Mouse (Mus musculus) urinary bladder, postnatal 36 days (tissue): ENCODE results near the gene Hist1h3g.
"Not testable (repeated sequence)": the region's sequence is repeated elsewhere in the genome, so short reads cannot be mapped to it uniquely, and the experiment has no call there.

ENCODE experiments used
- DNase-seq, 2 experiments: peaks; one replicate each; pipeline ENCODE4 v3.0.0; 2022; ENCODE audit warnings: low spot score in 2 of 2, mixed read lengths in 1 of 2

Hist1h3g gene

DNA sequence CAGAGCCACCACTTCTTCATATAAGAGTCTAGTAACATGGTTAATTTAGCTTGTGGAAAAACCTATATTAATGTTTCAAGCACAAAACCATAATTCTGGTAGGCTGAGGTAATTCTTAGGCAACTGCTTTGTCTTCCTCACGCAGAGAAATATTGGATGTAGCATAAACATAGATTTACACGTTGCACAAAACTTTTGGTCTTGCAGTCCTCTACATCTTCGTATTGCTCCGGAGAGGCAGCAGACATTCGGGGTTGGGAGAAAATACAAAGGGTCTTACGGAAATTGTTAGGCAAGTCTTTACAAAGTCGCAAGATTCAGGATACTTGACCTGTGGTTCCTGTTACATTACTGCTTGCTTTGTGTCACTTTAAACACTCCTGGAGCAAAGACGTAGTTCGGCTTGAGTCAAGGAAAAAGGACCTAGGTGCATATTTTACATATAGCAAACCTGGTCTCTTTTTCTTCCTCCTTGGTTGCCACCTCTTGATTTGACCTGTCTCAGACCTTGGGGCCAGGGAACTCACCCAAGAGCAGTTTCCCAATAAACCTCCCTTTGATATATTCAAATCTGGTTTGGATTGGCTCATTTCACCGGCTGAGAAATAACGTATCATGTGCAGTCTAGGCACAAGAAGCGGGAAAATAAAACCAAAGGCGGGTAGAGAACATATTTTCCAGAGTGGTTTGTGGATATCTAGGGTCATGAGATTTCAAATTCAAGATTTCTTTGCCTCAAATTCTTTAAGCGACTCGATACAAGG lies 672 bp upstream of the Hist1h3g start:
- DNase-seq, result no peak

DNA sequence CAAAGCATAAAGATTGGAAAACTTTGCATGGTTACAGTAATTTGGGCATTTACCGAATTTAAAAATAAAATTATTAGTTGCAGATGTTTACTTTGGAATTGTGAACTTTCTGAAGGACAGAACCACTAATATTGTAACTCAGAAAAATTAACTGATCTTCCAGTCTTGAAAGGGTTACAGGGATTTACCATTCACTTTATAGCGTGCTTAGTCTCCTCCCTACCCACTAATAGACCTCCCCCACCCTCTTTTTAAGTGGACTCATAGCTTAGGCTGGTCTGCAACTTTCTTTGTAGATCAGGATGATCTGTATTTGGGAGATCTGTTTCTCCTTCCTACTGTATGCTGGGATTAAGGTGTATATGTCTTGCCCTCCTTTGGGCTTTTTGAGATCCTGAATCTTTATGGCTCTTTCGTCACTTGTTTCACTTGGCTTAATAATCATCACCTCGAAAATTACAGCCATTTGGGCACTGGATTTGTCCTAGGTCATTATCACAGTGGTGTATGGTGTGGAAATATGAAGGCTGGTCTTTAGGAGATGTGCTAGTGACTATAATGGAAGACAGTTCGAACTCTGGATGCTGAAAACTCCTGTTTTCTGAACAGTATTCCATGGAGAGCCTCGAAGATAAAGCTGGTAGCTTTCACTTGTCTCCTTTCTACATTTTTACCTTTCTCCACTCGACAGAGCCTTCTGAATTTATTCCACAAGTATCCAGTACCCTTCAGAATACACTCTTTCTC lies 1.0 kb downstream of the Hist1h3g start:
- DNase-seq, result no peak

DNA sequence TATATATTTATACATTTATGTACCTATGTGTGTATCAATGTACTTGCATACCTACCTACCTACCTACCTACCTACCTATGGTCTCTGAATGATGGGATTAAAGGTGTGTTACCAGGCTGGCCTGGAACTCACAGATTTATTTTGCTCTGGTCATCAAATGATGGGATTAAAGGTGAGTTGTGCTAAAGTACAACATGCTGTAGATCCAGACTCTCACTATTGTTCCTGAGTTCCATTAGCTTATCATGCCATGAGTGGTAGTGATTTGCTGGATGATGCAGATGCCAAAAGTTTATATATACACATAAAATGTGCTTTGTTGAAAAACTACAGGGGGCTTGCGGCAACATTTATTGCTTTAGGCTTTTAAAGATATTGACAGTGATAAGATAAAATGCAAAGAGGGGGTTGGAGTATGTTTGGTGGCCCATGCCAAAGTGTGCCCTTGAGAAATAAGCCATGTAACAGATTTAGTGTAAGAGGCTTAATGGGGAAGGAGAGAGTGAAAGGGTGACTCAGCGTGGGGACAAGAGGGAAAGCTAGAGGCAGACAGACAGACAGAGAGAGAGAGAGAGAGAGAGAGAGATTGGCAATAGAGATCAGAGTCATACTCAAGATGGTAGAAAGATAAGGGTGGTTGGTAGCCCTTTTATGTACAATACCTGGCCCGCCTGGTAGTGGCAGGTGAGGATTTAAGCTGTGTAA lies 1.9 kb downstream of the Hist1h3g start:
- no peak for DNase-seq

DNA sequence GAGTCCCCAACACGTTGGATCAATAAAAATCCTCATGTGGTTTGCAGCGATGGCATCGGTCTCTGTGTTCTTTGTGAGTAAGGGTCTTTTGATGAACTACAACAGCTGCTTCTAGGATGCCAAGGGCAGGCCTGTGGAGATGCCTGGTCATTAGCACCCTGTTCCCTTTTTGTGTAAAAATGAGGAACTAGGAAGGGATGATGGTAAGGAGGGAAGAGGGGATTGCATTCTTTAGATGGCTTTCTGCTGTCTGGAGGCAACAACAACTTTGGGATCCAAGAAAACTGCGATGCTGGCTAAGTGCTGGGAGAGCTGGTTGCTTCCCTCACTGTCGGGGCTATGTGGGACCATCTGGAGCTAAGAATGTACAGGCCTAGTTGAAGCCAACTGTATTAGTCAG lies 3.0 kb downstream of the Hist1h3g start:
- no peak for DNase-seq

DNA sequence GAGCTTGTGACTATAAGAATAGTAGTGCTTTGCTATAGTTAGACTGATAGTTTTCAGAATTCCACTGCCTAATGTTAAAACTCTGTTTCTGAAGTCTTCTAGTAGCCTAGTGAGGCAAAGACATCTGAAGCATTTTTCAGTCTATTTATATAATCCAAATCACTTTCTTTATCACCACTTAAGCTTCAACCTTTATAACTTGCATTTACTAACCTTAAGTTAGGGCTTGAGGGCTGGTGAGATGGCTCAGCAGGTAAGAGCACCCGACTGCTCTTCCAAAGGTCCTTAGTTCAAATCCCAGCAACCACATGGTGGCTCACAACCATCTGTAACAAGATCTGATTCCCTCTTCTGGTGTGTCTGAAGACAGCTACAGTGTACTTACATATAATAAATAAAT lies 4.6 kb downstream of the Hist1h3g start:
- DNase-seq, result not testable (repeated sequence)

DNA sequence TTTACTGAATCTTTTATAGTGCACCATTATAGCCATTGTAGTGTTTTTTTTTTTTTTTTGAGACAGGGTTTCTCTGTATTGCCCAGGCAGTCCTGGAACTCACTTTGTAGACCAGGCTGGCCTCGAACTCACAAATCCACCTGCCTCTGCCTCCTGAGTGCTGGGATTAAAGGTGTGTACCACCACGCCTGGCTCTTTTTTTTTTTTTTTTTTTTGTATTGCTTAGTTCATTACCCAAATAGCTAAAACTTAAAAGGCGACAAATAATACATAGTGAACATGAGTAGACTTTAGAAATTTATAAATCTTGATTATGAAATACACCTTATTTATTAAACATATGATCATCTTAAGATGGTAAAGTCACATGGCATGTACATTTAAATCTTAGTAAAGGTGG lies 6.3 kb downstream of the Hist1h3g start:
- DNase-seq, result no peak

DNA sequence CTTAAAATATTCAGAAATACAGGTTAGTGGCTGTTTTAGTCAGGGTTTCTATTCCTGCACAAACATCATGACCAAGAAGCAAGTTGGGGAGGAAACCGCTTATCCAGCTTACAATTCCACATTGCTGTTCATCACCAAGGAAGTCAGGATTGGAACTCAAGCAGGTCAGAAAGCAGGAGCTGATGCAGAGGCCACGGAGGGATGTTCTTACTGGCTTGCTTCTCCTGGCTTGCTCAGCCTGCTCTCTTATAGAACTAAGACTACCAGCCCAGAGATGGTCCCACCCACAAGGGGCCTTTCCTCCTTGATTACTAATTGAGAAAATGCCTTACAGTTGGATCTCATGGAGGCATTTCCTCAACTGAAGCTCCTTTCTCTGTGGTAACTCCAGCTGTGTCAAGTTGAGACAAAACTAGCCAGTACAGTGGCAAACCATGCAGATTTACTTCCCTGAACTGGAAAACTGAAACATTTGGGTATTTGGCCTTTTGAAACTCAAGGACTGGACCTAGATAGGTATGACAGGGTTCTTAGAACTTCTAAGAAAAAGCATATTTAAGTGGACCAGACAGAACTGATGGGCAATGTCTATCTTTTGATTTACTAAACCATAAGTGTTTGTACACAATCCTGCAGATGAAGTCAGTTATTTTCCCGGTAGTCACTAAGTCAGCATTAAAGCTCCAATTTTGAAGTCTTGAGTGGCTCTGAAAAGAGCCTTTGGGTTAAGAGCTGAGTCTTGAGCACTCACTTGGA lies 7.2 kb downstream of the Hist1h3g start:
- not testable (repeated sequence) for DNase-seq

DNA sequence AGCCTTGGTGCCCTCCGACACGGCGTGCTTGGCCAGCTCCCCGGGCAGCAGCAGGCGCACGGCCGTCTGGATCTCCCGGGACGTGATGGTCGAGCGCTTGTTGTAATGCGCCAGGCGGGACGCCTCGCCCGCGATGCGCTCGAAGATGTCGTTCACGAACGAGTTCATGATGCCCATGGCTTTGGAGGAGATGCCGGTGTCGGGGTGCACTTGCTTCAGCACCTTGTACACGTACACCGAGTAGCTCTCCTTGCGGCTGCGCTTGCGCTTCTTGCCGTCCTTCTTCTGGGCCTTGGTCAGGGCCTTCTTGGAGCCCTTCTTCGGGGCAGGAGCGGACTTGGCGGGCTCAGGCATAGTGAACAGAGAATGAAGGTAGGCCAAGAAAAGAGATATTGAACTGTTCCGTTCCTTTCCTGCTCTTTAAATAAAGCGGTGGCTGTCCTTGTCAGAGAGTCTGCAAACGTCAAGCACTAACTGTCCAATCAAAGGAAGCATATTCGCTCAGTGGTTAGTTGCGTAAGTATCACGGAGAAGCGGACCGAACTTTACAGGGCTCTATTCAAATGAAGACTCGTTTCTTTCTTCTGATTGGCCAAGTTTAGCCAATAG lies 7.9 kb downstream of the Hist1h3g start, which contains the start of gene Hist1h2bh:
Gene Hist1h2bh, minus strand, starts transcription at position 394 of the 609 bp plus-strand sequence.
- DNase-seq, result peak; percentile 45 to 57

DNA sequence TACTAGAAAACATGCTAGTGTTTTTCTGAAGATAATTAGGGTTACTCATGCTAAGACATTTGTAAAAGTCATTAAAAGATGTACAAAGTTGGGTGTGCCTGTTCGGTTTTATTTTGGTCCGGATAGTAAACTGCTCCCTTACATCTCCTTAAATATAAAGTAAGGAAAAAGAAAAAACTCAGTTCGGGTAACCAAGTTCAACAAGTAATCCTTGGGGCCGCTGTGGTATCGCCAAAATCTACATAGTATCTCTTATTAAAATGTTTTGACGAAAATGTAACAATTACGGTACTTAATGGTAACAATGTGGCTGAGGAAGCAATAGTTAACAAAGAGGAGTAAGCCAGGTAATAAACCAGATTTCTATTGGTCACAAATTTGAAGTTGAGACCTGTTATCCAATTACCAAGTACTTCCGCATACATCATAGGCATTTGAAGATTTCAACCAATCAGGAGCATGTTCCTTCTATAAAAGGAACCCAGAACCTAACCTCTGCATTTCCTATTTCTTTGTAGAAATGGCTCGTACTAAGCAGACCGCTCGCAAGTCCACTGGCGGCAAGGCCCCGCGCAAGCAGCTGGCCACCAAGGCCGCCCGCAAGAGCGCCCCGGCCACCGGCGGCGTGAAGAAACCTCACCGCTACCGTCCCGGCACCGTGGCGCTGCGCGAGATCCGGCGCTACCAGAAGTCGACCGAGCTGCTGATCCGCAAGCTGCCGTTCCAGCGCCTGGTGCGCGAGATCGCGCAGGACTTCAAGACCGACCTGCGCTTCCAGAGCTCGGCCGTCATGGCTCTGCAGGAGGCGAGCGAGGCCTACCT lies 9.0 kb downstream of the Hist1h3g start, which contains the start of gene Hist1h3f:
Gene Hist1h3f, plus strand, starts transcription at position 88 of the 822 bp plus-strand sequence.
- peak; percentile 61 to 63 for DNase-seq

DNA sequence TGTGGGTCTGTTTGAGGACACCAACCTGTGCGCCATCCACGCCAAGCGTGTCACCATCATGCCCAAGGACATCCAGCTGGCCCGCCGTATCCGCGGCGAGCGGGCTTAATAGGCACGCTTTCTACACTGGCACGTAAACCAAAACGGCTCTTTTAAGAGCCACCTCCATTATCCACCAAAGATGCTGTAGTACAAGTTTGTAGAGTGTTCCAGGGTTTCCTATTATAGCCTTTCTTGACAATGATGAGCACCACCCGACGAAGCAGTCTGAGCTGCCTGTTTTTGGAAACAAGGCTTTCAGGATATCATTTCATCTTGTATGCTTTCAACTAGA lies 9.5 kb downstream of the Hist1h3g start:
- DNase-seq, result not testable (repeated sequence)

DNA sequence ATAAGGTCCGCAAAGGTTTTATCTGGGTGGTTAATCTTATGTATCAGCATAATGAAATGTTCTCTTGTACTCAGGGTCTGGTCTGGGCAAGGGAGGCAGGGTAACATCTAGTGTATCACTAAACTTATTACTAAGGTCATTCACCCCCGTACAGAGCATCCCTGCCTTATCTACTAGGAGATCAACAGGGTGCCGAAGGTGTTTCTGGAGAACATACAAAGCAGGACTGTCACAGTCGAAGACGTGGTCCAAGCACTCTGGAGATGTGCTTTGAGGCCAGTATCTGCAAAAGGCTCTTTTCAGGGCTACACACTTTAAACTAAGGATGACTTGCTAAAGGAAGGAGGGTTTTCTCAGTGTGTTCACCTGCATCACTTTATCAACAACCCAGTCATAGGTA lies 11.5 kb downstream of the Hist1h3g start:
- no peak for DNase-seq

DNA sequence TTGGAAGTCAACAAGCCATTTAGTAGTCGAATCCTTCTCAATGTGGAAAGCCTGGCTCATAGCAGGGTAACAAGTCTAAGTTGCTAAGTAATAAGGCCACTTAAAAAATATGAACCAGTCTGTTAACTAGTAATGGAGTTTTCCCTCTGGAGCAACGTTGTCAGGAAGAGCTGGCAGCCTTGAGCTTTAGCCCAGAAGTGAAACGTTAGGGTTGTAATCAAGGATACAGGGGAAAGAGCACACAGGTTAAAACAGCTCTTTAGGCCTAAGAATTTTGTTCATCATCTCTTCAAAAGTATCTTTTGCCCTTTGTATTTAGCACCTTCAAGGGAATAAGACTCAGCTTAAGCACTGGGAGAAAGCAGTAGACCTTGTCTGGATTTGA lies 15.5 kb downstream of the Hist1h3g start:
- no peak for DNase-seq

DNA sequence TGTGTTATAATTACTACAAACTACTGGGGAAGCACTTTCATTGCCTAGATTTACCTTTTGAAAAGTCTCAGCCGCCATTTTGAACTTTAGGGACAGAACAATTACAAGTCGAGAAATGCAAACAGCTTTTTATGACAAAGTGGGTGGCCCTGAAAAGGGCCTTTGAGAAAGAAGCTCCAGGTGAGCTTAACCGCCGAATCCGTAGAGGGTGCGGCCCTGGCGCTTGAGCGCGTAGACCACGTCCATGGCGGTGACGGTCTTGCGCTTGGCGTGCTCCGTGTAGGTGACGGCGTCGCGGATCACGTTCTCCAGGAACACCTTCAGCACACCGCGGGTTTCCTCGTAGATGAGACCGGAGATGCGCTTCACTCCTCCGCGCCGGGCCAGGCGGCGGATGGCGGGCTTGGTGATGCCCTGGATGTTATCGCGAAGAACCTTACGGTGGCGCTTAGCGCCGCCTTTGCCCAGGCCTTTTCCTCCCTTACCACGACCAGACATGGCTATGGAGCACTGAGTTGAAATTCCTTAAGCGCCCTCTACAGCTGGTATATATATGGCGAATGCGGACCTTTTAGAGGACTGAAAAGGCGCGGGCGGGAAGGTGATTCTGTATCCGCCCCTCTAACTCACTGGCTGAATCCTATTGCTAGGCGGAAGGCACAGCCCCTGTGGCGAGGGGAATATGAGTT lies 16.1 kb downstream of the Hist1h3g start, which contains the start of gene Hist1h4f:
Gene Hist1h4f, minus strand, starts transcription at position 503 of the 689 bp plus-strand sequence.
- DNase-seq, result peak; percentile 84

DNA sequence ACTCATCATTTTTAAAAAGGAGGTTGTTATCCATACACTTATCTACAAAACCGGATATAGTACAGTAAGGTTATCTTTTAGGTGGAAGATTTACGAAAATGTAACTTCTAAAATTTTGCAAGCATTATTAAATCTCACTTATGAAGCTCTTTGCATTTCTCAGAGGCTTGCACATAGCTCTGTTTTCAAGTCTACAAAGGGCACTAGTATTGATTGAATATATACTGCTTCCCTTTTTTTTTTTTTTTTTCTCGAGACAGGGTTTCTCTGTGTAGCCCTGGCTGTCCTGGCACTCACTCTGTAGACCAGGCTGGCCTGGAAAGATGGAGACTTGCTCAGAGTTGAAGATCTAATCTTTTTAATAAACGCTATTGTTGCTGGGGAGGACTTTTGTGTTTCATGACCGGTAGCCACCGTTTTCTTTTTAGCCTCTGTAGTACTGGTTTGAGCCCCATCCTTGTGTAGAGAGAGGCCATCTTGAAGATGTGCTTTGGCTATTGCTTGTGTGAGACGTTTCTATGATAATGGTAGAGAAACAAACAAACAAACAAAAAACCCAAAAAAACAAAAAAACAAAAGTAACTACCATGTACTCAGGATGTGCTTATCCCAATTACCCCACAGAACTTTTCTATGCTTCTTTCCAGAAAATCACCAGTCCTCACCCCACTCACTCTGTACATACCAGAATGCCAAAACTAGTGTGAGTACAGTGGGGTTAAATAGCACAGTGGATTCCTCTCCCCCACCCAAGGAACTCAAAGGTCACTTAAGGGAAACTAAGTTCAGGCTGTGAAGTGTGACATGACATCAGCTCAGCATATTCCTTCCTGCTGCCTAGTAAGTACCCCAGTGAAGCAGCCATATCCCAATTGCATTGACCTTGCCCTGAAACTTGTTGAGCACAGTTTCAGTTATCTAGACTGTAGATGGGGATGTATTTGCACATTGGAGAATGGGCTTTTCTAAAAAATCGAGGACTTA lies 17.0 kb downstream of the Hist1h3g start:
- no peak for DNase-seq

DNA sequence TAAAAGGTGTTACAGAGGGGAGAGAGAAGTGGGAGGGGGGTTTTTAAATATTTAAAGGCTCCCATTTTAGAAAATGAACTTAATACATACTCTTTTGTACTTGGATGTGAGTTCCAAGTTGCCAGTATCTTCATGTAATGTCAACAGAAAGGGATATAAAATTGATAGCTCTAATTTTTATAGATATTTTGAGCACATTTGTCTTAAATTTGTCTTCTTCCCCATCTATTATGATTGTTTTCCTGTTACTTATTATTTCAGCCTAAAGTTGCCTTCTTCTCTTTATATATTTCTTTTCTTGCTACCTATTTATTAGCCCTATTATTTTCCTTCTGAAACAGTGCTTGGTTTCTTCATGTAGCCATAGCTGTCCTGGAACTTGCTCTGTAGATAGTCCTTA lies 17.7 kb downstream of the Hist1h3g start, which contains the start of gene Hist1h1d:
Gene Hist1h1d, plus strand, starts transcription at position 301 of the 400 bp plus-strand sequence.
- DNase-seq, result no peak

DNA sequence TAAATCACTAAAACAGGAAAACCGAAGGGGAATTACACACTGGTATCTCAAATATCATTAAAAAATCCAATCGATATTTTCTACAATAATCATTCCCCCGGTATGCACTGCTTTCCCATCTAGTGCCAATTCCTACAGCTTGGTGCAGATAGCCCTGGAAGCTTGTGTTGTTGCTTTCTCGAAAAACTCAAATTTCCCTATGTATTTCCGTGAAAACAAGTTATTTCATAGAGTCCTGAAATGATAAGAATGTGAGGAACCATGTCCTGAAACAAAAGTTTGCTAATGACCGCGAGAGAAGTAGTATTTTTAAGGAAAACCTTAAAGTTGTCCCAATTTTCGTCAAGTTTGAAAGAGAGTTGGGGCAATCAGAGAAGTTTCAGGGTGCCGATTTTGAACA lies 19.2 kb downstream of the Hist1h3g start:
- DNase-seq, result no peak

DNA sequence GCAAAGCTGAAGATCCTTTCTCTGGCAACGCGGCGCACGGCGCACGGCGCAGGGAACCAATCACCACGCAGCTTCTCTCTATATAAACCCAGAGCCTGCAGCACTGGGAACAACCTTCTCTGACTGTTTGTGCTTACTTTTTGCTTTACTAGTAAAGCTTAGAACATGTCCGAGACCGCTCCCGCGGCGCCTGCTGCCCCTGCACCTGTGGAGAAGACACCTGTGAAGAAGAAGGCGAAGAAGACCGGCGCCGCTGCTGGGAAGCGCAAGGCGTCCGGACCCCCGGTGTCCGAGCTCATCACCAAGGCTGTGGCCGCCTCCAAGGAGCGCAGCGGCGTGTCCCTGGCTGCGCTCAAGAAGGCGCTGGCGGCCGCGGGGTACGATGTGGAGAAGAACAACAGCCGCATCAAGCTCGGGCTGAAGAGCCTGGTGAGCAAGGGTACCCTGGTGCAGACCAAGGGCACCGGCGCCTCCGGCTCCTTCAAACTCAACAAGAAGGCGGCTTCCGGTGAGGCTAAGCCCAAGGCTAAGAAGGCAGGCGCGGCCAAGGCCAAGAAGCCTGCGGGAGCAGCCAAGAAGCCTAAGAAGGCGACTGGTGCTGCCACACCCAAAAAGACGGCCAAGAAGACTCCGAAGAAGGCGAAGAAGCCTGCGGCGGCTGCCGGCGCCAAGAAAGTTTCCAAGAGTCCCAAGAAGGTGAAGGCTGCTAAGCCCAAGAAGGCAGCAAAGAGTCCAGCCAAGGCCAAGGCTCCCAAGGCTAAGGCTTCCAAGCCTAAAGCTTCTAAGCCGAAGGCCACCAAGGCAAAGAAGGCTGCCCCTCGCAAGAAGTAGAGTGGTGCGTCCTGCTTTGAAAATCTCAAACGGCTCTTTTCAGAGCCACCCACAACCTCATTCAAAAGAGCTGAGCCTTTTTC lies 20.0 kb downstream of the Hist1h3g start:
- DNase-seq, result peak; percentile 69 to 79
